8 mouse cellular contexts compared by ENCODE assay signal in genomic region chr10:41303639-41304444, GRCm38 (mm10). TPM values are rescaled to one million over a fixed set of nuclear protein-coding genes. Genes with fewer than 3 reads are reported as not detected.
DNase-seq lines count a peak whose midpoint lies in the region; ATAC-seq lines count a peak whose summit lies in the region.

Gene Ak9, plus strand, starts transcription at chr10:41303980.

- WGBS in hindbrain, embryonic 14.5 days, result 1% methylated on average over 25 of the region's 25 CpGs

- H3K9ac ChIP-seq in hindbrain, embryonic 14.5 days, result peak within 1 kb of the TSS; percentile 82

- H3K9me3 ChIP-seq in hindbrain, embryonic 14.5 days (ENCODE audit: control insufficient read depth, low read length), result no peaks in the 10 kb centered on the region

- no peaks in the 10 kb centered on the region for H3K36me3 ChIP-seq in hindbrain, embryonic 14.5 days (replicated peaks; ENCODE audit: control insufficient read depth, insufficient read depth)

- peak; percentile 82 for ATAC-seq in hindbrain, embryonic 14.5 days (ENCODE audit: low FRiP score)

- H3K4me2 ChIP-seq in hindbrain, embryonic 14.5 days (replicated peaks), result peak within 1 kb of the TSS; percentile 77

- peaks cover 9% of the 10 kb centered on the region for H3K4me1 ChIP-seq in hindbrain, embryonic 14.5 days (replicated peaks; ENCODE audit: control insufficient read depth, insufficient read depth, low read length)

- peak within 1 kb of the TSS; percentile 76 for H3K4me3 ChIP-seq in hindbrain, embryonic 14.5 days (replicated peaks; ENCODE audit: low read length)

- H3K27ac ChIP-seq in hindbrain, embryonic 14.5 days, result peak within 1 kb of the TSS; percentile 59

- H3K27me3 ChIP-seq in hindbrain, embryonic 14.5 days (ENCODE audit: control insufficient read depth, insufficient read depth, low read length), result no peaks in the 10 kb centered on the region

- DNase-seq in R1 (ENCODE audit: low read depth, low spot score), result peak; percentile 93
- DNase-seq in cerebellum, postnatal 25 days, result peak; percentile 80 to 92
- DNase-seq in frontal cortex, postnatal 25 days (ENCODE audit: low spot score in 2 of 2), result peak; percentile 59 to 71
- peak; percentile 88 for DNase-seq in hindbrain, embryonic 14.5 days (ENCODE audit: low spot score)
- DNase-seq in layer of hippocampus, postnatal 25 days (ENCODE audit: extremely low spot score in 1 of 2, low spot score in 1 of 2), result peak; percentile 58 to 75
- peak; percentile 89 for DNase-seq in lung, postnatal 14 days
- peak; percentile 83 for DNase-seq in ovary, postnatal 36 days (ENCODE audit: low spot score)
- peak; percentile 92 for DNase-seq in thymus, postnatal 14 days

RNA-seq across cellular contexts. Expression of gene Ak9, which starts in this region (rescaled TPM):
- polyA plus RNA-seq in hindbrain, embryonic 14.5 days (2014; fragmentation: Nextera tagmentation; extraction: Ambion mirVana), result 0.23 and 0.37 TPM in 2 replicates
- total RNA-seq in layer of hippocampus, postnatal 25 days (2021), result under 1 TPM; 0.17 to 0.23 TPM

Comparison
In these comparisons a context has a peak if more than half of its experiments do, and no peak if none do; other contexts are left out.
1. Peak in every context shown above with its lines: DNase-seq, ATAC-seq, H3K4me3 ChIP-seq and H3K27ac ChIP-seq.
2. Peak in DNase-seq, ATAC-seq, H3K4me3 ChIP-seq, H3K27ac ChIP-seq, H3K9ac ChIP-seq and H3K4me2 ChIP-seq in hindbrain, embryonic 14.5 days; RNA of the gene not detected or under 1 TPM.
3. Peak in DNase-seq in layer of hippocampus, postnatal 25 days; RNA of the gene not detected or under 1 TPM.